Mouse (Mus musculus): ENCODE data around the gene Maml3. TPM values are rescaled to one million over a fixed set of nuclear protein-coding genes. Genes with fewer than 3 reads are reported as not detected.
A peak's percentile ranks its signal among the peaks of the same experiment; 100 is the strongest.

Gene Maml3
- polyA plus RNA-seq, 1 experiment from 2014 or later, result 8.6 TPM

DNA sequence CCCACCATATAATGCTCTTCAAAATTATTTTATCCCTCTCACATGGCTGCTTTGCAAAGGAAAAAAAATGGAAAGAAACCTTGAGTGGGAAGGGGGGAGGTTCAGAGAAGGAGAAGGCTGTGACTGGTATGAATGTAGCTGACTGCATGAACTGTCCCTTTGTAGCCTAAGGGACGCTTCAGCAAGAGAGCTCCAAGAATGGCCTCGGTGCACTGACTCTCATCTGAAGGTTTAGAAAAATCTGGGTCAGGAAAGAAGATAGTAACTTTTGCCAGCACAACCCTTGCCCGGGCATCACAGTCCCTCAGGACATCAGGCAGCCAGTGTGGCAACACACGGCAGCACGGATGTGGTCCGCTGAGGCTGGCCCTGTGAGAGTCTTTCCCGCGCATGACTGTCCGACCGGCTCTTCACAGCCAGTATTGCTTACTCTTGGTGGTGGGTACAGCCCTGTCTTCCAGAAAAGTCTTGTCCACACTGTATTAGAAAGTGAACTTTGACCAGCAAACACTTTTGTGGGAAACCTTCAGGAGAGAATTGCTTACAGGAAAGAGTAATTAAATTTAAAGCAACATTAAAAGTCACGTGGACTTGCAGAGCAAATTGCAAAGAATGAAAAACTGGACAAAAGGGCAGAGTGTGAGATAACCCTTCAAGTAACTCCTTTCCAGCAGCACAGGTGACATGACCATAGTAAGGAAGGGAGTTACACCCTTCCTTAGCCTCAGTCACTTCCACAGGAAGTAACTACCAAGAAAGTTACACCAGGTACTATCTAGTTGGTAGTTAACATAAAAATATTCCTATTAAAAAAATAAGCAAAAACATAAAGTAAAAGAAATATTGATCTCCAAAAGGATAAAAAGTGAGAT lies 42.3 kb downstream of the Maml3 start:
- Histone ChIP-seq H3K27me3 (no peaks in the 10 kb centered on the region), H3K27ac (replicated peaks) (peak overlapping the region; percentile 72), H3K4me1 (replicated peaks) (peaks cover 26% of the 10 kb centered on the region), H3K4me3 (no peak overlapping the region), H3K9me3 (no peaks in the 10 kb centered on the region), H3K9ac (no peak overlapping the region; the same call in 1 of the 2 replicates), H3K4me2 (no peak overlapping the region), H3K36me3 (no peaks in the 10 kb centered on the region)
- WGBS, result 50% methylated on average over 11 of the region's 11 CpGs
- no peak for ATAC-seq (ENCODE audit: low read depth)

DNA sequence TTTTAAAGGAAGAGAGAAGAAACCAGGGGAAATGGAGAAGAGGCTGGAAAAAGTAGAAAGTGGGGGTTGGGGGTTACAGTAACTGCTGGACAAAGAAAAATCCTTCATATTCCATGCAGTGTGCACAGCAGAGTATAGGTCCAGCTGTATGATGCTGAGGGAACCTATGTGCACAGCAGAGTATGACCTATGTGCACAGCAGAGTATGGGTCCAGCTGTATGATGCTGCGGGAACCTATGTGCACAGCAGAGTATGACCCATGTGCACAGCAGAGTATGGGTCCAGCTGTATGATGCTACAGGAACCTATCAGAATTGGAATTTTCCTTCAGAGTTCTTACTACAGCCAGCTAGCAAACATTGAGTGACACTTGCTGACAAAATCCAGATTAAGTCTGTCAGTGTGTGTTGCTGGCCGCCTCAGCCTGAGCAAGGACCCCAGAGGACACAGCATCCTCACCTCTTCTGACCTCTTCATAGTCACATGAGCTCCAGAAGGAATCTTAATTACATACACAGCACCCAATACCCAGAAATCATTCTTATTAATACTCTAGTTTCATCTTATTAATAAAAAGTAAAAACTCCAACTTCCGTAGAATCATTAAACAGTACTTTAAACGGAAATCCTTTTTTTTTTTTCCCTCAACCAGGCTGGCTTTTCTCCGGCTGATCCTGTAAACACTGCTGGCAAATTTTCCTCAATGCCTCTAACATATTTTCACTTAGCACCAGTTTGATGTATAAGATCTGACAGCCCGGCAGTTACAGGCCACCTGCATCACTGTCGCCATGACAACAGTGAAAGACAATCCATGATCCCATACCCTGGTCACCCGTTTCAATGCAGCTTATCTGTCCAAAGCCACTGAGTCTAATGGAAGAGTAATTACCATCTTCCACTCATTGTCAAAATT lies 43.1 kb downstream of the Maml3 start:
- Histone ChIP-seq H3K4me1 (replicated peaks) (peaks cover 26% of the 10 kb centered on the region), H3K4me3 (no peak overlapping the region), H3K36me3 (no peaks in the 10 kb centered on the region), H3K4me2 (no peak overlapping the region), H3K27ac (replicated peaks) (peak overlapping the region; percentile 72), H3K27me3 (no peaks in the 10 kb centered on the region), H3K9ac (no peak overlapping the region), H3K9me3 (no peaks in the 10 kb centered on the region)
- 0 out of 2 replicates have a peak, but pooled peaks have one; percentile 47 for ATAC-seq (ENCODE audit: low read depth)
- WGBS, result 48% methylated on average over 8 of the region's 8 CpGs

DNA sequence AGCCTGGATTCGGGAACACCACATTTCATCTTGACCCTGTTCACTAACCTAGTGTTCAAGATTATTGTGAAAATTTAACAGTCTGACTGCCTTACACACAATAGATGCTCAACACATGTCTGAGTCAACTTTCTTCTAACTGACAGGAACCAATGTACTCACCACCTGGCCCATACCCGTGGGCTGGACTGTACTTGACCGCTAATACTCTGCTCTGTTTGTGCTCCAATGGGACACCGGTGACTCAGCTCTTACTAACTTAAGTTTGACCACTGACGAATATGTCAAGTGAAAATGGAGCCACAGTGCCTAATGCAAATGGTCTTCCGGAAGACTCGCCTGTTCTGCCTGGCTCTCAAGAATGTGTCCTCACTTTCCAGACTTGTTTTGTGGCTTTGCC lies 44.0 kb downstream of the Maml3 start:
- no peak overlapping the region for H3K9ac ChIP-seq
- H3K4me2 ChIP-seq, result no peak overlapping the region
- no peaks in the 10 kb centered on the region for H3K27me3 ChIP-seq
- 96% methylated on average over 7 of the region's 7 CpGs for WGBS
- H3K4me3 ChIP-seq, result no peak overlapping the region
- no peak for ATAC-seq (ENCODE audit: low read depth)
- no peaks in the 10 kb centered on the region for H3K36me3 ChIP-seq
- H3K4me1 ChIP-seq (replicated peaks), result peaks cover 29% of the 10 kb centered on the region
- H3K27ac ChIP-seq (replicated peaks), result no peak overlapping the region
- H3K9me3 ChIP-seq, result no peaks in the 10 kb centered on the region

GRCm38 (mm10) chr3:52051801-52052200 lies 53.1 kb downstream of the Maml3 start:
- Histone ChIP-seq H3K9me3 (no peaks in the 10 kb centered on the region), H3K27me3 (no peaks in the 10 kb centered on the region), H3K4me3 (no peak overlapping the region), H3K9ac (no peak overlapping the region), H3K4me2 (no peak overlapping the region), H3K36me3 (no peaks in the 10 kb centered on the region; the same call in 1 of the 2 replicates), H3K4me1 (replicated peaks) (peaks cover 29% of the 10 kb centered on the region), H3K27ac (replicated peaks) (no peak overlapping the region)
- ATAC-seq (ENCODE audit: low read depth), result no peak
- 58% methylated on average over 2 of the region's 2 CpGs for WGBS

GRCm38 (mm10) chr3:52048082-52048481 lies 56.8 kb downstream of the Maml3 start:
- H3K27me3 ChIP-seq, result no peaks in the 10 kb centered on the region
- no peak overlapping the region for H3K4me2 ChIP-seq
- H3K9ac ChIP-seq, result no peak overlapping the region
- H3K4me3 ChIP-seq, result no peak overlapping the region
- no peaks in the 10 kb centered on the region for H3K9me3 ChIP-seq
- no peak overlapping the region for H3K27ac ChIP-seq (replicated peaks)
- WGBS, result 87% methylated on average over 14 of the region's 14 CpGs
- ATAC-seq (ENCODE audit: low read depth), result no peak
- H3K4me1 ChIP-seq (replicated peaks), result peaks cover 54% of the 10 kb centered on the region
- no peaks in the 10 kb centered on the region; the same call in 1 of the 2 replicates for H3K36me3 ChIP-seq

- H3K4me2 ChIP-seq, result peak overlapping the region; percentile 62
- 72% methylated on average over 8 of the region's 8 CpGs for WGBS
- no peaks in the 10 kb centered on the region for H3K9me3 ChIP-seq
- ATAC-seq (ENCODE audit: low read depth), result no peak
- no peaks in the 10 kb centered on the region; the same call in 1 of the 2 replicates for H3K36me3 ChIP-seq
- peak overlapping the region; percentile 66; the same call in 1 of the 2 replicates for H3K9ac ChIP-seq
- peaks cover 56% of the 10 kb centered on the region for H3K4me1 ChIP-seq (replicated peaks)
- H3K4me3 ChIP-seq, result no peak overlapping the region
- peak overlapping the region; percentile 93 for H3K27ac ChIP-seq (replicated peaks)
- H3K27me3 ChIP-seq, result no peaks in the 10 kb centered on the region
These were observed 57.3 kb downstream of the Maml3 start for GRCm38 (mm10) chr3:52047537-52047936.

DNA sequence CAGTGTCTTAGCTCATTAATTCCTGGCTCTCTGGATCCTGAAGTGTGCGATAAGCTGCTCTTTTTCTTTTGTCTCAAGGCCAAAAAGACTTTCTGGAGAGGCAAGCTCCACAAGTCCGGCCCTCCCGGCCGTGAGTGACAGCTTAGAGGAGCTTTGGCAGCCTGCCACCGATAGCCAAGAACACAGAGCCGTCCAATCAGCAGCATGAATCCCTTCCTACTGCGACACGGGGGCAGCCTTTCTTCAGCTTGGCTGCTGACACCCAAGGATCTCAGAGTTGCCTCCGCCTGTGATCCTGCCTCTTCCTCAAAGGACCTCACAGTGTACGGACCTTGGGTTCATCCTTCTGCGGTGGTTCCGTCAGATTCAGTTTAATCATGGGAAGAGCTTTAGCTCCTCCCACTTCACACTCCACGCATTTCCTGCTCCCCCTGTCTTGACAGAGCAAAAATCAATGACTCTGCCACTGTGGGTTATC lies 57.9 kb downstream of the Maml3 start:
- H3K9ac ChIP-seq, result peak overlapping the region; percentile 66
- peak overlapping the region; percentile 33 for H3K4me3 ChIP-seq
- under 1% methylated on average over 13 of the region's 13 CpGs for WGBS
- H3K36me3 ChIP-seq, result no peaks in the 10 kb centered on the region; the same call in 1 of the 2 replicates
- H3K4me2 ChIP-seq, result peak overlapping the region; percentile 62
- peak overlapping the region; percentile 93 for H3K27ac ChIP-seq (replicated peaks)
- H3K9me3 ChIP-seq, result no peaks in the 10 kb centered on the region
- peaks cover 56% of the 10 kb centered on the region for H3K4me1 ChIP-seq (replicated peaks)
- ATAC-seq (ENCODE audit: low read depth), result peak; percentile 77
- no peaks in the 10 kb centered on the region for H3K27me3 ChIP-seq

DNA sequence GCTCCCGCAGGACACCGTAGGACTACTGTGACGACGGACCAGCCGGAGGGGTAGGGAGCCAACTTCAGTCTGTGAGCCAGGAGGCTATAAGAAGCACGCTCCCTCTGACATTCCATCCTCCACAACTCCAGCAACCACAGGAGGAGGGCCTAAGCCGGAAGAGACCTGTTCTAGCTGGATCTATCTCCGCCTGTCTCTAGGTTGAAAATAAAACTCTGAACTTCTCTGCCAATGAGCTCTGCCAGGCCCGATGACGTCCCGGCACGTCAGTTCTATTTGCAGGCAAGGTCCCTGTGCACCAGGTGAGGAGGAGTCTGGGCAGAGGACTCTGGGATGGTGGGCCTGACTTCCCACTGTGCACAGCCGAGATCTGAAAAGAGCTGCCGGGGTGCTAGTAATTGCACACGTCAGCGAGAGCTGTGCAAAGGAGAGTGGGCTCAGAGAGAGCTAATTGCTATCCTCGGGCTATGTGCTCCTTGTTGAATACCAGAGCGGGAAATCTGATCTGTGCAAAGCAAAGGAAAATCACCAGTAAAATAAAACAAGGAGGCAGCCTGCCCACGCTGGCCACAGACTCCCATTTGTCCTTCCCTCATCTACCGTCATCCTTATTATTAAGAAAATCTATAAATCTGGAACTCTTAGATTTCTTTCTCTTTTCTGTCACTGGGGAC lies 58.7 kb downstream of the Maml3 start:
- H3K27me3 ChIP-seq, result no peaks in the 10 kb centered on the region
- H3K4me2 ChIP-seq, result peak overlapping the region; percentile 62
- H3K27ac ChIP-seq (replicated peaks), result peak overlapping the region; percentile 93
- H3K9me3 ChIP-seq, result no peaks in the 10 kb centered on the region
- peaks cover 56% of the 10 kb centered on the region for H3K4me1 ChIP-seq (replicated peaks)
- H3K4me3 ChIP-seq, result peak overlapping the region; percentile 33
- H3K9ac ChIP-seq, result peak overlapping the region; percentile 66
- WGBS, result 3% methylated on average over 20 of the region's 20 CpGs
- no peaks in the 10 kb centered on the region for H3K36me3 ChIP-seq
- ATAC-seq (ENCODE audit: low read depth), result peak; percentile 84

- Histone ChIP-seq H3K4me3 (peak overlapping the region; percentile 16), H3K9ac (peak overlapping the region; percentile 66), H3K4me1 (replicated peaks) (peaks cover 56% of the 10 kb centered on the region), H3K27me3 (no peaks in the 10 kb centered on the region), H3K9me3 (no peaks in the 10 kb centered on the region), H3K4me2 (peak overlapping the region; percentile 62), H3K36me3 (no peaks in the 10 kb centered on the region), H3K27ac (replicated peaks) (peak overlapping the region; percentile 93)
- peak; percentile 14; the same call in 1 of the 2 replicates for ATAC-seq (ENCODE audit: low read depth)
- 9% methylated on average over 6 of the region's 6 CpGs for WGBS
These were observed 59.6 kb downstream of the Maml3 start for GRCm38 (mm10) chr3:52045221-52045641.

DNA sequence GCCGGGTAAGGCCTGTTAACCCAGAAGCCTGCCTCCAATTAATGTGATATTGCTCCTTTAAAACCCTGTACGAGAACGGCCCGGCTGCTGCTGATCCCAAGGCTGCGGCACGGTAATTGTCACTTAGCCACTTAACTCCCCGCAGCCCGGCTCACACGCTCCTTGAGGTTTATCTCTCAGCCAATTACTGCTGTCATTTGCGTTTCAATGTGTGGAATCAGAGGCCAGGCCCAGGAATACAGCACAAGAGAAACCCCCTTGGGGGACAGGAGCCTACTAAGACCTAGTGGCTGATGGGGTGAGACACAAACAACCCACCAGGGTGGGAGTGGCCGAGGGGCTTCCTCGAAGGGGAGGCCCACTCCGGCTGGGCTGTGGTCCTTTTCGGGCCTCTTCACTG lies 60.2 kb downstream of the Maml3 start:
- Histone ChIP-seq H3K4me2 (peak overlapping the region; percentile 62), H3K9ac (peak overlapping the region; percentile 66), H3K27me3 (no peaks in the 10 kb centered on the region), H3K4me3 (peak overlapping the region; percentile 16), H3K27ac (replicated peaks) (peak overlapping the region; percentile 93), H3K9me3 (no peaks in the 10 kb centered on the region), H3K36me3 (no peaks in the 10 kb centered on the region), H3K4me1 (replicated peaks) (peaks cover 56% of the 10 kb centered on the region)
- ATAC-seq (ENCODE audit: low read depth), result peak; percentile 17; the same call in 1 of the 2 replicates
- WGBS, result 4% methylated on average over 14 of the region's 14 CpGs

GRCm38 (mm10) chr3:52043847-52044246 lies 61.0 kb downstream of the Maml3 start:
- ATAC-seq (ENCODE audit: low read depth), result no peak
- H3K4me1 ChIP-seq (replicated peaks), result peaks cover 56% of the 10 kb centered on the region
- H3K9ac ChIP-seq, result peak overlapping the region; percentile 66; the same call in 1 of the 2 replicates
- no peaks in the 10 kb centered on the region for H3K36me3 ChIP-seq
- H3K27me3 ChIP-seq, result no peaks in the 10 kb centered on the region
- H3K4me3 ChIP-seq, result no peak overlapping the region
- WGBS, result 46% methylated on average over 4 of the region's 4 CpGs
- H3K27ac ChIP-seq (replicated peaks), result peak overlapping the region; percentile 93
- no peak overlapping the region for H3K4me2 ChIP-seq
- H3K9me3 ChIP-seq, result no peaks in the 10 kb centered on the region
